Mouse (Mus musculus) gastrocnemius, postnatal 10 days (tissue): ENCODE data around the gene Sparc. TPM values are rescaled to one million over a fixed set of nuclear protein-coding genes. Genes with fewer than 3 reads are reported as not detected.

Experiments used
- DNase-seq: peaks from one replicate; pipeline ENCODE4 v3.0.0; 2021; ENCODE audit warnings: mixed read lengths
- total RNA-seq, 2 experiments: library from RNA; stranded (reverse); gene quantifications; 2 replicates each; pipeline ENCODE4 v1.2.3; 2021

Sparc gene
- total RNA-seq, 2 experiments from 2014 or later = 2,118 to 2,804 TPM

GRCm38 (mm10) chr11:55405601-55406469, 17.1 kb downstream of the Sparc start:
- peak; percentile 13 for DNase-seq

- DNase-seq = no peak
Measured at GRCm38 (mm10) chr11:55404659-55405457, 18.1 kb downstream of the Sparc start.

GRCm38 (mm10) chr11:55400863-55401262, 22.1 kb downstream of the Sparc start:
- DNase-seq = no peak

GRCm38 (mm10) chr11:55398371-55398770, 24.6 kb downstream of the Sparc start:
- DNase-seq = peak; percentile 5

GRCm38 (mm10) chr11:55397441-55397840, 25.5 kb downstream of the Sparc start:
- peak; percentile 40 for DNase-seq

GRCm38 (mm10) chr11:55397036-55397435, 25.9 kb downstream of the Sparc start:
- DNase-seq = no peak

GRCm38 (mm10) chr11:55395073-55395642, 27.8 kb downstream of the Sparc start:
- no peak for DNase-seq

GRCm38 (mm10) chr11:55394592-55394991, 28.4 kb downstream of the Sparc start:
- DNase-seq = peak; percentile 3

- DNase-seq = peak; percentile 41
Measured at GRCm38 (mm10) chr11:55392474-55392873, 30.5 kb downstream of the Sparc start.

- peak; percentile 60 for DNase-seq
Measured at GRCm38 (mm10) chr11:55389778-55390177, 33.2 kb downstream of the Sparc start.

GRCm38 (mm10) chr11:55387576-55387975, 35.4 kb downstream of the Sparc start:
- no peak for DNase-seq

GRCm38 (mm10) chr11:55386424-55387063, 36.4 kb downstream of the Sparc start:
- DNase-seq = peak; percentile 91

GRCm38 (mm10) chr11:55383463-55384045, 39.4 kb downstream of the Sparc start:
- DNase-seq = no peak

GRCm38 (mm10) chr11:55380908-55381307, 42.1 kb downstream of the Sparc start:
- DNase-seq = no peak

- DNase-seq = peak; percentile 79
Measured at GRCm38 (mm10) chr11:55378371-55378770, 44.6 kb downstream of the Sparc start.

- DNase-seq = no peak
Measured at GRCm38 (mm10) chr11:55373838-55374237, 49.1 kb downstream of the Sparc start.

GRCm38 (mm10) chr11:55373373-55373772, 49.6 kb downstream of the Sparc start:
- no peak for DNase-seq

- no peak for DNase-seq
Measured at GRCm38 (mm10) chr11:55372001-55372400, 51.0 kb downstream of the Sparc start.

- DNase-seq = peak; percentile 37
Measured at GRCm38 (mm10) chr11:55369093-55369471, 53.9 kb downstream of the Sparc start.

GRCm38 (mm10) chr11:55368388-55369092, 54.4 kb downstream of the Sparc start:
- no peak for DNase-seq

- peak; percentile 29 for DNase-seq
Measured at GRCm38 (mm10) chr11:55367783-55368182, 55.2 kb downstream of the Sparc start.
